Mouse (Mus musculus) CH12.LX (cell line): ENCODE data around the gene Gm28845.

ENCODE experiments used
- BHLHE40 ChIP-seq: IDR thresholded peaks from 2 replicates; pipeline ENCODE4 v1.6.1; 2011; ENCODE audit warnings: mild to moderate bottlenecking, low read depth, low read length, improper control_type of control experiment
- CTCF ChIP-seq, 2 experiments: IDR thresholded peaks in 1 of 2; conservative IDR thresholded peaks in 1 of 2; 2 replicates each; pipeline ENCODE4 v1.5.1; 2011 to 2012; ENCODE audit warnings: low read depth in 2 of 2, low read length in 2 of 2, improper control_type of control experiment in 1 of 2, inconsistent platforms in 1 of 2, mild to moderate bottlenecking in 1 of 2, moderate library complexity in 1 of 2
- E2F4 ChIP-seq: IDR thresholded peaks from 2 replicates; pipeline ENCODE4 v1.6.1; 2011; ENCODE audit warnings: low read depth, low read length, improper control_type of control experiment; ENCODE audit not compliant: insufficient replicate concordance
- ELF1 ChIP-seq: IDR thresholded peaks from 2 replicates; pipeline ENCODE4 v1.6.1; 2014; ENCODE audit warnings: low read depth, mild to moderate bottlenecking, inconsistent platforms, low read length, improper control_type of control experiment
- EP300 ChIP-seq: IDR thresholded peaks from 2 replicates; pipeline ENCODE4 v1.6.1; 2011; ENCODE audit warnings: low read length, improper control_type of control experiment
- GABPA ChIP-seq: IDR thresholded peaks from 2 replicates; pipeline ENCODE4 v1.6.1; 2012; ENCODE audit warnings: low read depth, low read length, improper control_type of control experiment, inconsistent platforms; ENCODE audit not compliant: insufficient replicate concordance
- JUN ChIP-seq: IDR thresholded peaks from 2 replicates; pipeline ENCODE4 v1.6.1; 2011; ENCODE audit warnings: low read depth, mild to moderate bottlenecking, low read length, improper control_type of control experiment, moderate library complexity; ENCODE audit not compliant: insufficient read depth
- MAFK ChIP-seq: IDR thresholded peaks from 2 replicates; pipeline ENCODE4 v1.6.1; 2011; ENCODE audit warnings: low read length, improper control_type of control experiment; ENCODE audit not compliant: insufficient replicate concordance
- NRF1 ChIP-seq: IDR thresholded peaks from 2 replicates; pipeline ENCODE4 v1.6.1; 2014; ENCODE audit warnings: low read depth, mild to moderate bottlenecking, inconsistent platforms, low read length, improper control_type of control experiment, moderate library complexity
- POLR2A ChIP-seq: IDR thresholded peaks from 2 replicates; pipeline ENCODE4 v1.6.1; 2011; ENCODE audit warnings: low read depth, mild to moderate bottlenecking, improper control_type of control experiment, low read length
- RAD21 ChIP-seq: IDR thresholded peaks from 2 replicates; pipeline ENCODE4 v1.6.1; 2011; ENCODE audit warnings: low read depth, mild to moderate bottlenecking, low read length, improper control_type of control experiment, moderate library complexity
- TCF12 ChIP-seq: IDR thresholded peaks from 2 replicates; pipeline ENCODE4 v1.6.1; 2014; ENCODE audit warnings: low read depth, mild to moderate bottlenecking, inconsistent platforms, low read length, improper control_type of control experiment
- UBTF ChIP-seq: IDR thresholded peaks from 2 replicates; pipeline ENCODE4 v1.6.1; 2012; ENCODE audit warnings: low read depth, mild to moderate bottlenecking, inconsistent platforms, low read length, improper control_type of control experiment, moderate library complexity
- ZKSCAN1 ChIP-seq: IDR thresholded peaks from 2 replicates; pipeline ENCODE4 v1.6.1; 2012; ENCODE audit warnings: low read depth, inconsistent platforms, low read length, improper control_type of control experiment, borderline replicate concordance

DNA sequence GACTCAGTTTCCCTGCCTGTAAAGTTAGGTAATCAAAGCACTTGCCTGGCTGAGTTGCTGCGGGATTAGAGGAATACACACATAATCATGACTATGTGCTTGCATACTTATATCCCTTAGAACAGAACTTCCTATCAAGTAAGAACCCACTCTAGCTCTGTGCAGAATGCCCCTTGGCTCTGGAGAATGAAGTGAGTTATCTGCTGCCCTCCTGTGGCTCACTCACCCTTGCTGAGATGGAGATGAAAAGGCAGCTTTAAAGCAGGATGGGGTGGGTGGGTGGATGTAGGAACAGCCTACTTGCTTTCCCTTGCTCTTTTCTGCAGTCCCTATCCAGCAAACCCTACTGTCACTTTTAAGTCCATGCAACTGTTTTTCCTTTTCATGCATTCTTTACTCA lies 42.9 kb upstream of the Gm28845 start:
- TF ChIP-seq POLR2A: no peak
- TF ChIP-seq JUN: no peak
- TF ChIP-seq GABPA: no peak
- TF ChIP-seq UBTF: no peak
- TF ChIP-seq TCF12: no peak
- no peak for TF ChIP-seq EP300
- peak in 1 of 2 experiments; percentile 11; a peak in 1 of 4 replicates for TF ChIP-seq CTCF (conservative IDR thresholded peaks at IDR 0.05 in 1 of 2, IDR thresholded peaks at IDR 0.05 in 1 of 2; ENCODE audit: low read depth in 2 of 2, low read length in 2 of 2)
- no peak for TF ChIP-seq BHLHE40
- TF ChIP-seq E2F4: no peak
- no peak for TF ChIP-seq NRF1
- no peak for TF ChIP-seq ZKSCAN1
- no peak for TF ChIP-seq MAFK
- no peak for TF ChIP-seq ELF1
- no peak; the same call in 1 of the 2 replicates for TF ChIP-seq RAD21
